Mouse (Mus musculus): ENCODE measurements around the gene Lrp1.

GRCm38 (mm10) chr10:127491128-127491512 is 129.8 kb downstream of the Lrp1 start:
- TF ChIP-seq POLR2A (IDR thresholded peaks at IDR 0.05; ENCODE audit: low read depth, low read length) (no peak), CTCF (IDR thresholded peaks at IDR 0.05; ENCODE audit: borderline replicate concordance, insufficient read depth, low read length) (no peak)

Measured in embryonic fibroblast, embryonic 13.5 days (primary cell).